Mouse (Mus musculus) kidney, postnatal 10 days (tissue): ENCODE results near the gene Ppp1ca.

Experiments used
- DNase-seq: peaks from one replicate; pipeline ENCODE4 v3.0.0; 2021; ENCODE audit warnings: mixed read lengths

The Ppp1ca gene

DNA sequence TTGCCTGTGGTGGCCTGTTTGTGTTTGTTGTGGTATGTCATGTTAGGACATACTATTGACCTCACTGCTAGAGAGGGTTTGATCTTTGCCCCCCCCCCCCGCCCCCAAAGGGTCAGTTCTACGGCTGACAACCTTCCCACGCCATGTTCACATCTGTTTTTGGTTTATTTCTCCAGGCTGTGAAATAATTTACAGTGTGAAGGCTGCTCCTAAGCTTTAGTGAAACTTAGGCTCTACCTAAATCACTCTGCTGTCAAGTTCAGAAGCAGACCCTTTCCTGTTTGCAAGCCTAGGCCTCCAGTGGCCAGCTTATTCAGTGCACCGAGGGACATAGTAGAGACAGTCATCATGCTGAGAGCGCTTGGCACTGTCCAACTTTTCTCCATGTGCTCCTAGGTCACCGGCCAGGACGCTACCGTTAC lies 48.4 kb downstream of the Ppp1ca start:
- no peak for DNase-seq

DNA sequence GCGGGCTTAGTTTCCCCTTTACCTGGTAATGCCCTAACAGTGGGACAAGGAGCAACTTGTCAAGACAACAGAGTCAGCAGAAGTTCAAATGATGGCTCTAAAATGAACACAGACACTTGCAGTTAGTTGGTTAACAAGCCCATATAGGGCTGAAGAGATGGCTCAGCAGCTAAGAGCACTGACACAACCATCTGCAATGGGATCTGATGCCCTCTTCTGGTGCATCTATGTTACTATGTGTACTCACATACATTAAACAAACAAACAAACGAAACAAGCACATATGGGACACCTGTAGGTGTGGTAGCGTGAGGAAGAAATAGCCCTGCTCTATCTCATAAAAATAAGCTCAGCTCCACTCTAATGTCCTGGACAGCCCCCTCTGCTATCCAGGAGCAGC lies 50.6 kb downstream of the Ppp1ca start:
- no peak for DNase-seq

- DNase-seq, result no peak
These were observed 52.9 kb downstream of the Ppp1ca start for GRCm38 (mm10) chr19:4244775-4245174.
